ENCODE assay signal across 35 mouse cellular contexts in genomic region chr14:26979808-26980207, GRCm38 (mm10). TPM values are rescaled to one million over a fixed set of nuclear protein-coding genes. Genes with fewer than 3 reads are reported as not detected.
"Had no signal": no experiment of that assay in that cellular context is flagged by ENCODE, and none has a peak within 500 bp of the region (broad histone marks: within the 10 kb centered on the region; RNA-seq: fewer than 3 reads in every experiment).

No protein-coding gene starts in this region.

- H3K36me3 ChIP-seq: heart, embryonic 13.5 days; heart, embryonic 15.5 days; hindbrain, embryonic 10.5 days; hindbrain, embryonic 12.5 days; intestine, embryonic 15.5 days; limb, embryonic 12.5 days; liver, embryonic 13.5 days; liver, embryonic 15.5 days had no signal

- H3K27me3 ChIP-seq: heart, embryonic 13.5 days; heart, embryonic 15.5 days; hindbrain, embryonic 12.5 days; intestine, embryonic 15.5 days; limb, embryonic 12.5 days; liver, embryonic 13.5 days; liver, embryonic 15.5 days had no signal

- H3K27ac ChIP-seq: gastrocnemius, adult 2 months; heart, adult 2 months; heart, embryonic 13.5 days; heart, embryonic 15.5 days; hindbrain, embryonic 10.5 days; hindbrain, embryonic 12.5 days; hindbrain, embryonic 14.5 days; intestine, embryonic 15.5 days; layer of hippocampus, adult 2 months; left cerebral cortex, adult 2 months; limb, embryonic 10.5 days; limb, embryonic 12.5 days; liver, embryonic 13.5 days; liver, embryonic 15.5 days had no signal

- H3K9me3 ChIP-seq: intestine, embryonic 15.5 days; liver, embryonic 13.5 days; liver, embryonic 15.5 days had no signal

- ATAC-seq: hindbrain, embryonic 16.5 days; inflammation-experienced regulatory T-cells, adult 6 months; intestine, embryonic 15.5 days; intestine, postnatal 0 days had no signal

- DNase-seq: gastrocnemius, adult 2 months; gastrocnemius, postnatal 10 days; gastrocnemius, postnatal 25 days; heart, adult 2 months; heart, postnatal 14 days; heart, postnatal 4 days; kidney, adult 2 months; kidney, postnatal 10 days; kidney, postnatal 25 days; kidney, postnatal 4 days; liver; liver, embryonic 13.5 days had no signal

- H3K4me2 ChIP-seq: heart, embryonic 11.5 days; heart, embryonic 13.5 days; heart, embryonic 15.5 days; hindbrain, embryonic 12.5 days; hindbrain, embryonic 14.5 days; intestine, embryonic 15.5 days; limb, embryonic 12.5 days; liver, embryonic 11.5 days; liver, embryonic 13.5 days; liver, embryonic 15.5 days had no signal

- H3K9ac ChIP-seq: heart, embryonic 13.5 days; heart, embryonic 15.5 days; hindbrain, embryonic 12.5 days; hindbrain, embryonic 14.5 days; intestine, embryonic 15.5 days; limb, embryonic 12.5 days; liver, embryonic 13.5 days; liver, embryonic 15.5 days had no signal

- H3K4me1 ChIP-seq: intestine, embryonic 15.5 days had no signal

- H3K4me3 ChIP-seq: gastrocnemius, adult 2 months; heart, adult 2 months; heart, embryonic 13.5 days; heart, embryonic 15.5 days; hindbrain, embryonic 10.5 days; hindbrain, embryonic 12.5 days; intestine, embryonic 15.5 days; layer of hippocampus, adult 2 months; left cerebral cortex, adult 2 months; limb, embryonic 10.5 days; limb, embryonic 12.5 days; liver, embryonic 13.5 days; liver, embryonic 15.5 days had no signal

RNA-seq across cellular contexts. Expression of gene Hesx1, which starts 14.4 kb away (rescaled TPM):
- total RNA-seq: gastrocnemius, adult 2 months; gastrocnemius, postnatal 10 days; gastrocnemius, postnatal 25 days; heart, adult 2 months; heart, postnatal 14 days; layer of hippocampus, adult 2 months; layer of hippocampus, postnatal 10 days; layer of hippocampus, postnatal 25 days; left cerebral cortex, adult 2 months; left cerebral cortex, postnatal 14 days; left cerebral cortex, postnatal 36 days had no signal
- polyA plus RNA-seq: frontal cortex, adult 2 months; heart, adult 2 months; heart, embryonic 15.5 days; heart, postnatal 0 days; hindbrain, embryonic 12.5 days; limb, embryonic 12.5 days had no signal

RNA-seq across cellular contexts. Expression of gene Il17rd, which starts 58.9 kb away (rescaled TPM):
- total RNA-seq: granulocyte monocyte progenitor cell, adult 5-6 weeks had no signal
